Mouse (Mus musculus) cerebral cortex, adult 2 months (tissue): ENCODE data around the gene Gm15128.

Experiments used
- WGBS: fragments of 180-500 bp; shearing (Covaris S2); methylation state at CpG from one replicate; pipeline ENCODE4 v1.1.7; 2018; 5-methylcytosine and 5-hydroxymethylcytosine counted together

The Gm15128 gene

DNA sequence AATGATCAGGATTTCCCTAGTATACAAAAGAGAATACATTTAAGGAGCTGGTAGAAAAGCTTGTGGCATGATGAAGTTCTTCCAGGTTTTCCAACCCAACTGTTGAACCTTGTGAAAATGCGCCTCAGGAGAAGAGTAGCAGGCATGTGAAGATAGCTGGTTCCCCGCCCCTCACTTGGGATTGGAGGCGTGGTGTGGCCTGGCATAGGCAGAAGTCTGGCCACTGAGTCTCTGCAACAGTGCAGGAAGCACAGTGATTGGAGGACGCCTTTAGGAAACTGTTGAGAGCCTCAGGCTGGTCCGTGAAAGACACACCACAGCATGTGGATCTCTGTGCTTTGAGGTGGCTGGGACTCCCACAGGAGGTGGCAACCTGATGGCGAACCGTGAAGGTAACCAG lies at the start of gene Gm15128:
TSS of gene Gm15128 (plus strand) at position 301 of the 400 bp plus-strand sequence.
- 76% methylated on average over 7 of the region's 7 CpGs for WGBS
